Mouse (Mus musculus): Measurements from ENCODE around the gene Nr6a1. TPM values are rescaled to one million over a fixed set of nuclear protein-coding genes. Genes with fewer than 3 reads are reported as not detected.

Gene Nr6a1
- total RNA-seq (2023), result 3.5 TPM

DNA sequence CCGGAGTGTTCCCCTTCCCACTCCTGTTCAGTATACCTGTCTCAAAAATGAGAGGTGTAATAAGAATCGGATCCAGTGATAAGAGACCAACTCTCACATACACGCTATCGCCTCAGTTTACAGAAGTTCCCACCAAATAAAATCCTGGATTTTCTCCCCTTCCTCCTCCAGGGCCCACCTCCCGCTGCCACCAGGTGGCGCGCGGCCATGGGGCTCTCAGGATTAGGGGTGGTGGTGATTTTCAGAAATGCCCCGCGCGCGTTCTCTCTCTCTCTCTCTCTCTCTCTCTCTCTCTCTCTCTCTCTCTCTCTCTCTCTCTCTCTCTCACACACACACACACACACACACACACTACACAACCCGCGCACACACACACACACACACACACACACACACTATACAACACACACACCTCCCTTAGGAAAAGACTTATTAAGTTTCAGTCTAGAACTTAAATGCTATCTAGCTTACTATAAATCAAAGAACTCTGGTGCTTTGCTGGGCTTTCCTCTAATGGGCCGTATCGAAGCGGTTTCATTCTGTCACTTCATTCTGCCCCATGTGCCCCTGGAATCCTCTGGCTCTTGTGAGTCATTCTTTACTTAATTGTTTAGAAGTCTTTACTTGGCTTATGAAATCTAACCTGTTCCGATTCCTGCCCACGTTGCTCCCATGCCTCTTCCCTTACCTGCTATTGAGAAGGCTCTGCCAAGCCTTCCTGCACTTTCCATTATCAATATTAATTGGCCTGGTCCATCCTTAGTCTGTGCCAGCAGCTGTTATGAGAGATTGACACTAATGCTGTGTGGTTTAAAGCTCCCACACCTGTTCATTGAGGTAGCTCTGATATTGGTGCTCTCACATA, at the start of gene Nr6a1:
TSS of gene Nr6a1 (minus strand) at position 574 of the 865 bp plus-strand sequence.

GRCm38 (mm10) chr2:38931851-38932667, 4.6 kb upstream of the Nr6a1 start, which contains the start of gene Olfml2a:
Gene Olfml2a, plus strand, starts transcription at chr2:38931978.

GRCm38 (mm10) chr2:38714324-38714723, 213.2 kb downstream of the Nr6a1 start, which contains the start of gene Nr5a1:
Gene Nr5a1, minus strand, starts transcription at chr2:38714542.

Other genes with a start within 250 kb of the Nr6a1 start
- gene Nr5a1, start 213.1 kb downstream of the Nr6a1 start, total RNA-seq (2023), result not detected
- not detected for gene Olfml2a, start 4.3 kb upstream of the Nr6a1 start, total RNA-seq (2023)
- gene Wdr38, start 69.8 kb upstream of the Nr6a1 start, total RNA-seq (2023), result not detected
- 51.4 TPM for gene Arpc5l, start 77.7 kb upstream of the Nr6a1 start, total RNA-seq (2023)
- 1,160 TPM for gene Rpl35, start 77.9 kb upstream of the Nr6a1 start, total RNA-seq (2023)
- gene Golga1, start 137.9 kb upstream of the Nr6a1 start, total RNA-seq (2023), result 36.0 TPM

All from CD8-positive naive resting alpha-beta T cell, adult 57 days (primary cell).